Mouse (Mus musculus) MEL (cell line): Measurements from ENCODE around the gene Sh2b2.

Source experiments
- BHLHE40 ChIP-seq: IDR thresholded peaks from 2 replicates; pipeline ENCODE4 v1.6.1; 2012; ENCODE audit warnings: low read depth, mild to moderate bottlenecking, inconsistent platforms, low read length, improper control_type of control experiment, borderline replicate concordance
- CHD2 ChIP-seq: IDR thresholded peaks from 2 replicates; pipeline ENCODE4 v1.6.1; 2011; ENCODE audit warnings: low read length, improper control_type of control experiment
- CTCF ChIP-seq, 3 experiments: IDR thresholded peaks in 2 of 3; conservative IDR thresholded peaks in 1 of 3; 2 replicates each; pipeline ENCODE4 v1.5.1; 2011 to 2012; ENCODE audit warnings: low read length in 3 of 3, low read depth in 2 of 3, mild to moderate bottlenecking in 2 of 3, improper control_type of control experiment in 1 of 3, inconsistent platforms in 1 of 3, mixed read lengths in 1 of 3, moderate library complexity in 1 of 3; ENCODE audit not compliant: control insufficient read depth in 1 of 3, insufficient read depth in 1 of 3, poor library complexity in 1 of 3, severe bottlenecking in 1 of 3
- E2F4 ChIP-seq: IDR thresholded peaks from 2 replicates; pipeline ENCODE4 v1.6.1; 2011; ENCODE audit warnings: low read depth, low read length, improper control_type of control experiment, borderline replicate concordance
- GABPA ChIP-seq: IDR thresholded peaks from 2 replicates; pipeline ENCODE4 v1.6.1; 2012; ENCODE audit warnings: low read depth, mild to moderate bottlenecking, inconsistent platforms, low read length, improper control_type of control experiment, moderate library complexity
- HCFC1 ChIP-seq: IDR thresholded peaks from 2 replicates; pipeline ENCODE4 v1.6.1; 2012; ENCODE audit warnings: low read depth, mild to moderate bottlenecking, inconsistent platforms, low read length, improper control_type of control experiment, moderate library complexity
- KAT2A ChIP-seq: conservative IDR thresholded peaks from 2 replicates; pipeline ENCODE4 v1.6.1; 2012; ENCODE audit warnings: low read depth, low read length, improper control_type of control experiment, inconsistent platforms
- MAFK ChIP-seq: IDR thresholded peaks from 2 replicates; pipeline ENCODE4 v1.6.1; 2011; ENCODE audit warnings: low read depth, mild to moderate bottlenecking, low read length, improper control_type of control experiment, borderline replicate concordance
- NELFE ChIP-seq: IDR thresholded peaks from 2 replicates; pipeline ENCODE4 v1.6.1; 2011; ENCODE audit warnings: low read depth, low read length, improper control_type of control experiment
- NRF1 ChIP-seq: IDR thresholded peaks from 2 replicates; pipeline ENCODE4 v1.6.1; 2014; ENCODE audit warnings: low read depth, mild to moderate bottlenecking, inconsistent platforms, low read length, improper control_type of control experiment, moderate library complexity; ENCODE audit not compliant: poor library complexity, insufficient read depth, severe bottlenecking
- POLR2A ChIP-seq, 2 experiments: IDR thresholded peaks; 2 replicates each; pipeline ENCODE4 v1.6.1; 2011 to 2012; ENCODE audit warnings: low read length in 2 of 2, mild to moderate bottlenecking in 2 of 2, control low read depth in 1 of 2, improper control_type of control experiment in 1 of 2, low read depth in 1 of 2, moderate library complexity in 1 of 2; ENCODE audit not compliant: control insufficient read depth in 1 of 2, insufficient read depth in 1 of 2, poor library complexity in 1 of 2
- SMC3 ChIP-seq: IDR thresholded peaks from 2 replicates; pipeline ENCODE4 v1.6.1; 2011; ENCODE audit warnings: low read depth, low read length, improper control_type of control experiment
- USF1 ChIP-seq: IDR thresholded peaks from 2 replicates; pipeline ENCODE4 v1.6.1; 2014; ENCODE audit warnings: low read depth, mild to moderate bottlenecking, inconsistent platforms, low read length, improper control_type of control experiment, moderate library complexity
- ZC3H11A ChIP-seq: IDR thresholded peaks from 2 replicates; pipeline ENCODE4 v1.6.1; 2012; ENCODE audit warnings: low read depth, mild to moderate bottlenecking, inconsistent platforms, low read length, improper control_type of control experiment

GRCm38 (mm10) chr5:136246452-136246838 lies at the start of gene Sh2b2:
- no peak for TF ChIP-seq NELFE
- no peak for TF ChIP-seq GABPA
- TF ChIP-seq E2F4: no peak
- no peak for TF ChIP-seq SMC3
- no peak for TF ChIP-seq USF1
- TF ChIP-seq POLR2A (IDR thresholded peaks at IDR 0.05; ENCODE audit: control insufficient read depth in 1 of 2, insufficient read depth in 1 of 2, low read depth in 1 of 2, low read length in 2 of 2, poor library complexity in 1 of 2): no peak
- TF ChIP-seq BHLHE40: no peak
- TF ChIP-seq HCFC1: no peak
- no peak for TF ChIP-seq CTCF (IDR thresholded peaks at IDR 0.05 in 2 of 3, conservative IDR thresholded peaks at IDR 0.05 in 1 of 3; ENCODE audit: control insufficient read depth in 1 of 3, insufficient read depth in 1 of 3, low read depth in 2 of 3, low read length in 3 of 3, poor library complexity in 1 of 3, severe bottlenecking in 1 of 3)
- TF ChIP-seq MAFK: no peak
- no peak for TF ChIP-seq CHD2
- TF ChIP-seq KAT2A: no peak
- no peak for TF ChIP-seq ZC3H11A
- no peak for TF ChIP-seq NRF1
